In the genomic region with DNA sequence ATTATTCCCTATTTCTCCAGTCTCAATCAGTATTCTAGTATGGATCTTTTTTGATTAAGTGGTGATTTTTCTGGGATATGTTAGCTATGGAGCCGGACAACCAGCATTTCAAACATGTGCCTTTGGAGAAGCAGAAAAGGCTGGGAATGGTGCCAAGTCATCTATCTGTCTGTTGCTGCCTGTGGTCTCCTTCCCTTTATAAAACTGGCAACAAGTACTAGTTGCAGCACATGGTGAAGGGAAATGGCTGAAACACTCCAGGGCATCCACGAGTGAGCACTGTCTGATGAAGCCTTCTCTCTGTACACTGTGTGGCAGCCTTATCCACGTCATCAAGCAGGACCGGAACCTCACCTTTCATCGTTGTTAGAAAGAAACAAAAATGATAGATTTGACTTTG, we compare ENCODE assay signal across 17 mouse cellular contexts. TPM values are rescaled to one million over a fixed set of nuclear protein-coding genes. Genes with fewer than 3 reads are reported as not detected.
DNase-seq lines count a peak whose midpoint lies in the region; ATAC-seq and TF ChIP-seq lines count a peak whose summit lies in the region.
"Had no signal": no experiment of that assay in that cellular context is flagged by ENCODE, and none has a peak within 500 bp of the region (broad histone marks: within the 10 kb centered on the region; RNA-seq: fewer than 3 reads in every experiment).

No protein-coding gene starts in this region.

- WGBS in kidney, postnatal 0 days, result 57% methylated on average over 5 of the region's 5 CpGs

- no peak for DNase-seq in cerebellum, adult 8-10 months
- peak; percentile 26 for DNase-seq in kidney, postnatal 0 days (ENCODE audit: low spot score)
- DNase-seq in kidney, postnatal 36 days, result no peak
- peak; percentile 66 to 74 for DNase-seq in cerebellum, postnatal 10 days
- no peak for DNase-seq in adipocyte (ENCODE audit: low spot score)
- DNase-seq: adrenal gland, adult 2 months; gastrocnemius, postnatal 10 days; heart, adult 2 months; kidney, postnatal 25 days; liver, postnatal 0 days had no signal

- H3K9me3 ChIP-seq in kidney, postnatal 0 days (replicated peaks; ENCODE audit: low read length), result no peaks in the 10 kb centered on the region
- no peaks in the 10 kb centered on the region for H3K9me3 ChIP-seq in megakaryocyte, embryonic 14.5 days
- H3K9me3 ChIP-seq: hindbrain, embryonic 13.5 days; limb, embryonic 15.5 days had no signal

- no peak overlapping the region for H3K4me3 ChIP-seq in kidney, postnatal 0 days (replicated peaks; ENCODE audit: low read depth, low read length)
- peak overlapping the region; percentile 53 for H3K4me3 ChIP-seq in megakaryocyte, embryonic 14.5 days (replicated peaks)
- H3K4me3 ChIP-seq: heart, adult 2 months; hindbrain, embryonic 13.5 days; left cerebral cortex, adult 2 months; limb, embryonic 15.5 days had no signal

- no peaks in the 10 kb centered on the region for H3K4me1 ChIP-seq in kidney, postnatal 0 days (replicated peaks; ENCODE audit: insufficient read depth, low read length)
- H3K4me1 ChIP-seq in megakaryocyte, embryonic 14.5 days, result peaks cover 7% of the 10 kb centered on the region
- H3K4me1 ChIP-seq: hindbrain, embryonic 13.5 days; limb, embryonic 15.5 days had no signal

- no peak overlapping the region for H3K4me2 ChIP-seq in kidney, postnatal 0 days (ENCODE audit: low read length)
- H3K4me2 ChIP-seq: hindbrain, embryonic 13.5 days; limb, embryonic 15.5 days had no signal

- peak; percentile 78; the same call in 1 of the 2 replicates for ATAC-seq in cerebellum, adult (ENCODE audit: insufficient number of reproducible peaks, low FRiP score, low TSS enrichment)
- no peak for ATAC-seq in kidney, postnatal 0 days (replicated peaks; ENCODE audit: low FRiP score, low read depth)
- ATAC-seq in megakaryocyte, adult 5-6 weeks (ENCODE audit: poor library complexity, severe bottlenecking), result no peak
- ATAC-seq: intestine, postnatal 0 days; liver, postnatal 0 days had no signal

- no peak overlapping the region for H3K9ac ChIP-seq in kidney, postnatal 0 days (ENCODE audit: low read depth, low read length)
- H3K9ac ChIP-seq: hindbrain, embryonic 13.5 days; limb, embryonic 15.5 days; liver, postnatal 0 days had no signal

- TF ChIP-seq CTCF in kidney, postnatal 0 days (IDR thresholded peaks at IDR 0.05; ENCODE audit: low read depth), result no peak

- H3K27ac ChIP-seq in kidney, postnatal 0 days, result no peak overlapping the region
- H3K27ac ChIP-seq: heart, adult 2 months; hindbrain, embryonic 13.5 days; left cerebral cortex, adult 2 months; limb, embryonic 15.5 days had no signal

- H3K27me3 ChIP-seq in kidney, postnatal 0 days (ENCODE audit: insufficient read depth, low read length), result no peaks in the 10 kb centered on the region
- H3K27me3 ChIP-seq in megakaryocyte, embryonic 14.5 days (replicated peaks), result peaks cover 2% of the 10 kb centered on the region
- H3K27me3 ChIP-seq: limb, embryonic 15.5 days had no signal

- no peaks in the 10 kb centered on the region for H3K36me3 ChIP-seq in kidney, postnatal 0 days (ENCODE audit: insufficient read depth, low read length)
- no peaks in the 10 kb centered on the region for H3K36me3 ChIP-seq in megakaryocyte, embryonic 14.5 days (replicated peaks; ENCODE audit: low read length)
- H3K36me3 ChIP-seq: hindbrain, embryonic 13.5 days; limb, embryonic 15.5 days had no signal

RNA-seq across cellular contexts. Expression of gene Cnr1, which starts 8.7 kb away (rescaled TPM):
- polyA plus RNA-seq in kidney, postnatal 0 days (2015; fragmentation: Nextera tagmentation; extraction: Ambion mirVana), result 0.25 and 0.26 TPM in 2 replicates
- 0.03 TPM in 1 of 2 replicates, not detected in the other for polyA plus RNA-seq in megakaryocyte, embryonic 14.5 days (2012; ENCODE audit: insufficient read depth, low replicate concordance)
- not detected in 2 replicates for total RNA-seq in megakaryocyte, adult 5-6 weeks (2015)
- not detected in 2 replicates for total RNA-seq in megakaryocyte, adult 5-6 weeks (2017)

Comparison
In these comparisons a context has a peak if more than half of its experiments do, and no peak if none do; other contexts are left out.
1. DNase-seq: peak in kidney, postnatal 0 days (single experiment) and cerebellum, postnatal 10 days (2 of 2); none in cerebellum, adult 8-10 months (single experiment), kidney, postnatal 36 days (0 of 2) and adipocyte (single experiment).